Mouse (Mus musculus): ENCODE results near the gene Akap11. TPM values are rescaled to one million over a fixed set of nuclear protein-coding genes. Genes with fewer than 3 reads are reported as not detected.

The Akap11 gene
- polyA plus RNA-seq (2015; fragmentation: Illumina TruSeq; extraction: RNeasy Lipid Tissue Mini Kit (QIAGEN cat#74804); ENCODE audit: insufficient read depth, low replicate concordance): 58.1 TPM

DNA sequence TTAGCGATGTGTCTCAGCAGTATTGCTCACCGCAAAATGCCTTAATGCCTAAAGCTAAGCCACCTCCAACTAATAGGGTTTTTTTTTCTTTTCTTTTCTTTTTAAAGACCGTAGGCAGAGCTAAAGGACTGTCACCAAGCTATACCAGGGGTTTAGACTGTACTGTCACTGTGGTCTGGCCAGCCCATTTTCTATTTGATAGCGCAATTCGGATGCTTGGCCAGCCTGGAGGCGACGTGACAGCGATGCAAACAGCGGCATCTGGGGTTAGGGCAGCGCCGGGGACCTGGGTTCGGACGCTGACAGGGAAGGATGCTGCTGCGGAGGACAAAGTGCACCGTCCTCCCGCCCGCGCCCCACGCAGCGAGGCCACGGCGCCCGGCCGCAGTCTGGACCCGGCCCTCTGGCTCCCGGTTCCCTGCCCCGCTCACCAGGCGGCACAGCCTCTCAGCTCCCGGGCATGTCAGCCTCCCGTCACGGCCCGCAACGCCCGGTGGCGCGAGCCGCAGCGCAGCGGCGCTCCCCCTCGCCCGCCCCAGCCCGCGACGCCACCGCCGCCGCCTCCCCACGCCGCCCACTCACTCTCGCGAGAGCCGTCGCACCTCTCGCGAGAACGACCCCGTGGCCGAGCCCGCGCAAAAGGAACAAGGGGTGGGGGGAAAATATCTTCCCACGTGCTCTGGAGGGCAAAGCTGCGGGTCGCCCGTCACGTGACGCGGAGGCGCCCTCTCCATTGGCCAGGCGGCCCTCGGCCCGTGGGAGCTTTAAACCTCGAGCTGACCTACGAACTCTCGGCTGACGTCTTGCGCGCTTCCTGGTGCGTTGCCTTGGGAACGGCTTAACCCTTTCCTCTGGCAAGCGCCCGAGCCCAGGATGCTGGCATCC, at the start of gene Akap11:
TSS of gene Akap11 (minus strand) at position 528 of the 885 bp plus-strand sequence.

Other genes starting within 250 kb of the Akap11 start
- gene Tnfsf11, start 228.8 kb downstream of the Akap11 start, polyA plus RNA-seq (2015; fragmentation: Illumina TruSeq; extraction: RNeasy Lipid Tissue Mini Kit (QIAGEN cat#74804); ENCODE audit: insufficient read depth, low replicate concordance): 4.2 TPM
- gene Dgkh, start 196.0 kb upstream of the Akap11 start, polyA plus RNA-seq (2015; fragmentation: Illumina TruSeq; extraction: RNeasy Lipid Tissue Mini Kit (QIAGEN cat#74804); ENCODE audit: insufficient read depth, low replicate concordance): 3.3 TPM